Mouse (Mus musculus): ENCODE measurements at regions not wholly inside any gene's neighbourhood (a gene's known extent, or its start where the extent isn't known, plus 50 kb on each side); places are given as distances from the start of the nearest gene placed in this dataset.

GRCm38 (mm10) chrX:140164859-140165258 lies 102.2 kb downstream of the Pih1h3b start:
- 81% methylated on average over 2 of the region's 2 CpGs for WGBS
- Histone ChIP-seq H3K4me1 (ENCODE audit: control insufficient read depth, insufficient read depth, low read length) (no peaks in the 10 kb centered on the region), H3K9me3 (replicated peaks; ENCODE audit: control insufficient read depth, low read length) (no peaks in the 10 kb centered on the region), H3K27me3 (ENCODE audit: control insufficient read depth, insufficient read depth, low read length) (no peaks in the 10 kb centered on the region; the same call in 1 of the 2 replicates), H3K36me3 (ENCODE audit: control insufficient read depth, insufficient read depth) (no peaks in the 10 kb centered on the region), H3K4me3 (ENCODE audit: low read length) (no peak overlapping the region), H3K9ac (ENCODE audit: low read length) (no peak overlapping the region), H3K4me2 (ENCODE audit: low read depth, low read length) (no peak overlapping the region), H3K27ac (ENCODE audit: low read length) (no peak overlapping the region)
- ATAC-seq (replicated peaks; ENCODE audit: extremely low read depth, insufficient read depth, low FRiP score) = no peak

- Histone ChIP-seq H3K4me2 (ENCODE audit: low read depth, low read length) (no peak overlapping the region), H3K4me1 (ENCODE audit: control insufficient read depth, insufficient read depth, low read length) (no peaks in the 10 kb centered on the region), H3K9ac (ENCODE audit: low read length) (no peak overlapping the region), H3K4me3 (ENCODE audit: low read length) (no peak overlapping the region), H3K9me3 (replicated peaks; ENCODE audit: control insufficient read depth, low read length) (no peaks in the 10 kb centered on the region), H3K27me3 (ENCODE audit: control insufficient read depth, insufficient read depth, low read length) (no peaks in the 10 kb centered on the region; the same call in 1 of the 2 replicates), H3K27ac (ENCODE audit: low read length) (no peak overlapping the region), H3K36me3 (ENCODE audit: control insufficient read depth, insufficient read depth) (no peaks in the 10 kb centered on the region)
- WGBS = 74% methylated on average over 3 of the region's 3 CpGs
- ATAC-seq (replicated peaks; ENCODE audit: extremely low read depth, insufficient read depth, low FRiP score) = no peak
These were observed 103.3 kb downstream of the Pih1h3b start for GRCm38 (mm10) chrX:140165966-140166365.

GRCm38 (mm10) chrX:140179850-140180249 lies 117.2 kb downstream of the Pih1h3b start:
- Histone ChIP-seq H3K27ac (ENCODE audit: low read length) (no peak overlapping the region), H3K9me3 (replicated peaks; ENCODE audit: control insufficient read depth, low read length) (no peaks in the 10 kb centered on the region), H3K4me2 (ENCODE audit: low read depth, low read length) (no peak overlapping the region), H3K4me3 (ENCODE audit: low read length) (no peak overlapping the region), H3K4me1 (ENCODE audit: control insufficient read depth, insufficient read depth, low read length) (no peaks in the 10 kb centered on the region), H3K27me3 (ENCODE audit: control insufficient read depth, insufficient read depth, low read length) (no peaks in the 10 kb centered on the region), H3K36me3 (ENCODE audit: control insufficient read depth, insufficient read depth) (no peaks in the 10 kb centered on the region), H3K9ac (ENCODE audit: low read length) (no peak overlapping the region)
- ATAC-seq (replicated peaks; ENCODE audit: extremely low read depth, insufficient read depth, low FRiP score) = no peak
- WGBS = 72% methylated on average over 4 of the region's 4 CpGs

GRCm38 (mm10) chrX:140183003-140183402 lies 120.3 kb downstream of the Pih1h3b start:
- ATAC-seq (replicated peaks; ENCODE audit: extremely low read depth, insufficient read depth, low FRiP score) = no peak
- Histone ChIP-seq H3K4me3 (ENCODE audit: low read length) (no peak overlapping the region), H3K9ac (ENCODE audit: low read length) (no peak overlapping the region), H3K9me3 (replicated peaks; ENCODE audit: control insufficient read depth, low read length) (no peaks in the 10 kb centered on the region), H3K27ac (ENCODE audit: low read length) (no peak overlapping the region), H3K27me3 (ENCODE audit: control insufficient read depth, insufficient read depth, low read length) (no peaks in the 10 kb centered on the region), H3K4me1 (ENCODE audit: control insufficient read depth, insufficient read depth, low read length) (no peaks in the 10 kb centered on the region), H3K36me3 (ENCODE audit: control insufficient read depth, insufficient read depth) (no peaks in the 10 kb centered on the region), H3K4me2 (ENCODE audit: low read depth, low read length) (no peak overlapping the region)
- WGBS = 97% methylated on average over 3 of the region's 3 CpGs

GRCm38 (mm10) chrX:140203676-140204075 lies 138.4 kb upstream of the Frmpd3 start:
- Histone ChIP-seq H3K27me3 (ENCODE audit: control insufficient read depth, insufficient read depth, low read length) (no peaks in the 10 kb centered on the region), H3K4me3 (ENCODE audit: low read length) (no peak overlapping the region), H3K27ac (ENCODE audit: low read length) (no peak overlapping the region), H3K4me1 (ENCODE audit: control insufficient read depth, insufficient read depth, low read length) (peaks cover 3% of the 10 kb centered on the region; the same call in 1 of the 2 replicates), H3K9ac (ENCODE audit: low read length) (no peak overlapping the region), H3K36me3 (ENCODE audit: control insufficient read depth, insufficient read depth) (no peaks in the 10 kb centered on the region), H3K4me2 (ENCODE audit: low read depth, low read length) (no peak overlapping the region), H3K9me3 (replicated peaks; ENCODE audit: control insufficient read depth, low read length) (no peaks in the 10 kb centered on the region)
- WGBS = 75% methylated on average over 3 of the region's 3 CpGs
- no peak for ATAC-seq (replicated peaks; ENCODE audit: extremely low read depth, insufficient read depth, low FRiP score)

DNA sequence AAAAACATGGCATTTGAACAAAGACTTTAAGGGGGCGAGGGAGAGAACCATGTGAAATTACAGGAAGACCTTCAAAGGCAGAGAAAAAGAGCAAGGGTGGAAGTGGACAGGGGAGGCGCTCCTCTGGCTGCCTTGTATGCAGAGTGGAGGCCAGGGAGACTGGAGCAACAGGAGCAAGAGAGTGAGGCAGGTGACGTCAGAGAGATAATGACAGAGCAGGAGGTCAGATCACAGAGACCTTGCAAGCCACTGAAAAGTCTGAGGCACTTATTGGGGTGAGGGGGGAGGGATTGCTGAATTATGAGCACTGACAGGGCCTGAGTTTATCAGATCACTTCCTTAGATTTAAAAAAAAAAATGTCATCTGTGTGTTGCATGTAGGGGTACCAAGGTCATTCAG lies 133.3 kb upstream of the Frmpd3 start:
- Histone ChIP-seq H3K4me1 (ENCODE audit: control insufficient read depth, insufficient read depth, low read length) (no peaks in the 10 kb centered on the region), H3K9ac (ENCODE audit: low read length) (no peak overlapping the region), H3K36me3 (ENCODE audit: control insufficient read depth, insufficient read depth) (no peaks in the 10 kb centered on the region), H3K4me2 (ENCODE audit: low read depth, low read length) (no peak overlapping the region), H3K27ac (ENCODE audit: low read length) (no peak overlapping the region), H3K4me3 (ENCODE audit: low read length) (no peak overlapping the region), H3K9me3 (replicated peaks; ENCODE audit: control insufficient read depth, low read length) (no peaks in the 10 kb centered on the region), H3K27me3 (ENCODE audit: control insufficient read depth, insufficient read depth, low read length) (no peaks in the 10 kb centered on the region)
- ATAC-seq (replicated peaks; ENCODE audit: extremely low read depth, insufficient read depth, low FRiP score) = no peak
- 34% methylated on average over 3 of the region's 3 CpGs for WGBS

DNA sequence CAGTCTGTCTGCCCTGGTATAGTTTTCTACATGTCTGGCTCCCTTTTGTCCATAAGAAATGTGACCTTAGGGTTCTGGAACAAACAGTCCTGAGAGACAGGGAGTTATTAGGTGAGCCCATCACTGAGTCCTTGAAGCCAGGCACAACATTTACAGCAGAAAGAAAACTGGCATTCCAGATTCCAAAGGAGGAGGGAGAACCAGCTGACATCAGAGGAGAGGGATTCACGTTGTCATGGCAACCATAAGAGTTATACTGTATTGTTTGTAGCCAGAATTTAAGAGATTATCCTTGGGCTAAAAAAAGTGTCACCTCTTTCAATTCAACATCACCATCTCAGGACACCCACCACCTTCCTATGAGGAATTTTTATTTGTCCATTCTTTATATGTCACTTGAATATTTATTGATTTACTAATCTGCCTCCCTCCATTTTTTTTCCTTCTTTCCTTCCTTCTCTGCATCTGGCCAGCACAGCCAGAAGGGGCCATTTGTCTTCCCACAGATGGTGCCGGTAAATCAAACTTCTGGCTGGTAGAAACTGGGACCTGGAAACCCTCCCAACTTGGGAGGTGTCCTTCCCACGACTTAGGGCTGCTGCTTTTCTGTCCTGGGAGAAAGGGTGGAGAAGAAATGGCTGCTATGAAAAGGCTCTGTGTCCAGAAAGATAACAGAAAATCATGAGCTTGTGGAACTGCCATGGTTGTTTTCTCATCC lies 129.3 kb upstream of the Frmpd3 start:
- Histone ChIP-seq H3K27ac (ENCODE audit: low read length) (no peak overlapping the region), H3K9me3 (replicated peaks; ENCODE audit: control insufficient read depth, low read length) (no peaks in the 10 kb centered on the region), H3K4me3 (ENCODE audit: low read length) (no peak overlapping the region), H3K27me3 (ENCODE audit: control insufficient read depth, insufficient read depth, low read length) (no peaks in the 10 kb centered on the region), H3K9ac (ENCODE audit: low read length) (no peak overlapping the region), H3K36me3 (ENCODE audit: control insufficient read depth, insufficient read depth) (no peaks in the 10 kb centered on the region), H3K4me1 (ENCODE audit: control insufficient read depth, insufficient read depth, low read length) (no peaks in the 10 kb centered on the region), H3K4me2 (ENCODE audit: low read depth, low read length) (no peak overlapping the region)
- 39% methylated on average over 3 of the region's 3 CpGs for WGBS
- no peak for ATAC-seq (replicated peaks; ENCODE audit: extremely low read depth, insufficient read depth, low FRiP score)

DNA sequence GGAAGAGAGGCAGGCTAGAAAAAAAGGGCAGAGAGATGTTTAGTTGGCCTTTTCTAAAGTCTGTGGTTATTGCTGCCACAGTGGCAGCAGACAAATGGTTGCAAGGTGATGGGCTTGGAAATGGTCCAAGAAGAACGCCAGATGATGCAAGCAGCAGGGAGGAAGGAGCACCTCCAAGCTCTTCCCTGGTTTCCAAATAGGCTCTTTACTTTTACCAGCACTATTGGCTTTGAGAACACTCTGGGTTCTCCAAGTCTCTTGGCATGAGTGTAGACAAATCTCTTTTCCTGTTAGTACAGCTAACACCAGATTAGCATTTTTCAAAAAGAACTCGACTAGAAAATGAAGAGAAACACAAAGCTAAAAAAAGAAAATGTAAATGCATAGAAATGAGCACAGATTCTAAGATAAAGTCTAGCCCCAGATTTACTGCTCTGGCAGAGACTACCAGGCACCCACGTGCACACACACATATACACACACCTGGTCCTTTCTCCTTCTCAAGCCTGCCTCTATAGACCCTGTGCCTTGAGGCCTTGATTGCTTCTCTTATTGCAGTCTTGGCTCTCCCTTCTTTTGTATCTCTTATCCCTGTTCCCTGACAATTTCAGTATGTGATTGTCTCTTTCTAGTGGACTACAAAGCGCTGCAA lies 127.7 kb upstream of the Frmpd3 start:
- WGBS = 61% methylated on average over 4 of the region's 4 CpGs
- no peak for ATAC-seq (replicated peaks; ENCODE audit: extremely low read depth, insufficient read depth, low FRiP score)
- no peak overlapping the region for H3K9ac ChIP-seq (ENCODE audit: low read length)

GRCm38 (mm10) chrX:140255790-140256189 lies 86.3 kb upstream of the Frmpd3 start:
- no peaks in the 10 kb centered on the region for H3K36me3 ChIP-seq (ENCODE audit: control insufficient read depth, insufficient read depth)
- 79% methylated on average over 4 of the region's 4 CpGs for WGBS
- H3K4me2 ChIP-seq (ENCODE audit: low read depth, low read length) = no peak overlapping the region
- ATAC-seq (replicated peaks; ENCODE audit: extremely low read depth, insufficient read depth, low FRiP score) = no peak
- H3K27me3 ChIP-seq (ENCODE audit: control insufficient read depth, insufficient read depth, low read length) = no peaks in the 10 kb centered on the region
- no peaks in the 10 kb centered on the region for H3K4me1 ChIP-seq (ENCODE audit: control insufficient read depth, insufficient read depth, low read length)
- no peak overlapping the region for H3K4me3 ChIP-seq (ENCODE audit: low read length)
- no peak overlapping the region for H3K9ac ChIP-seq (ENCODE audit: low read length)
- no peaks in the 10 kb centered on the region for H3K9me3 ChIP-seq (replicated peaks; ENCODE audit: control insufficient read depth, low read length)
- H3K27ac ChIP-seq (ENCODE audit: low read length) = no peak overlapping the region

More for the DNA sequence above, 127.7 kb upstream of the Frmpd3 start:
- no peaks in the 10 kb centered on the region for H3K27me3 ChIP-seq (ENCODE audit: control insufficient read depth, insufficient read depth, low read length)
- H3K9me3 ChIP-seq (replicated peaks; ENCODE audit: control insufficient read depth, low read length) = no peaks in the 10 kb centered on the region
- H3K36me3 ChIP-seq (ENCODE audit: control insufficient read depth, insufficient read depth) = no peaks in the 10 kb centered on the region
- H3K4me1 ChIP-seq (ENCODE audit: control insufficient read depth, insufficient read depth, low read length) = no peaks in the 10 kb centered on the region
- H3K4me3 ChIP-seq (ENCODE audit: low read length) = no peak overlapping the region
- H3K27ac ChIP-seq (ENCODE audit: low read length) = no peak overlapping the region
- no peak overlapping the region for H3K4me2 ChIP-seq (ENCODE audit: low read depth, low read length)
